Mouse (Mus musculus): ENCODE measurements around the gene Clpb.

The Clpb gene

GRCm38 (mm10) chr7:101726980-101727379, 63.5 kb downstream of the Clpb start:
- no peak for DNase-seq (ENCODE audit: low read depth)

GRCm38 (mm10) chr7:101732096-101732495, 68.7 kb downstream of the Clpb start:
- no peak for DNase-seq (ENCODE audit: low read depth)

- no peak for DNase-seq (ENCODE audit: low read depth)
Observed at GRCm38 (mm10) chr7:101733042-101733441, 69.6 kb downstream of the Clpb start.

- DNase-seq (ENCODE audit: low read depth): no peak
Observed at GRCm38 (mm10) chr7:101735297-101735696, 71.9 kb downstream of the Clpb start.

GRCm38 (mm10) chr7:101737735-101738134, 74.3 kb downstream of the Clpb start:
- no peak for DNase-seq (ENCODE audit: low read depth)

GRCm38 (mm10) chr7:101739602-101740001, 76.2 kb downstream of the Clpb start:
- DNase-seq (ENCODE audit: low read depth): no peak

GRCm38 (mm10) chr7:101743487-101743886, 80.1 kb downstream of the Clpb start:
- DNase-seq (ENCODE audit: low read depth): no peak

- DNase-seq (ENCODE audit: low read depth): no peak
Observed at GRCm38 (mm10) chr7:101746559-101747334, 83.3 kb downstream of the Clpb start.

- no peak for DNase-seq (ENCODE audit: low read depth)
Observed at GRCm38 (mm10) chr7:101750268-101750667, 86.8 kb downstream of the Clpb start.

- DNase-seq (ENCODE audit: low read depth): no peak
Observed at GRCm38 (mm10) chr7:101752346-101752745, 88.9 kb downstream of the Clpb start.

- DNase-seq (ENCODE audit: low read depth): no peak
Observed at GRCm38 (mm10) chr7:101753492-101753891, 90.1 kb downstream of the Clpb start.

GRCm38 (mm10) chr7:101754416-101754815, 91.0 kb downstream of the Clpb start:
- no peak for DNase-seq (ENCODE audit: low read depth)

GRCm38 (mm10) chr7:101755301-101755700, 91.9 kb downstream of the Clpb start:
- no peak for DNase-seq (ENCODE audit: low read depth)

- DNase-seq (ENCODE audit: low read depth): no peak
Observed at GRCm38 (mm10) chr7:101761899-101762780, 98.7 kb downstream of the Clpb start.

GRCm38 (mm10) chr7:101767335-101767907, 104.0 kb downstream of the Clpb start:
- no peak for DNase-seq (ENCODE audit: low read depth)

GRCm38 (mm10) chr7:101770051-101770450, 106.6 kb downstream of the Clpb start:
- no peak for DNase-seq (ENCODE audit: low read depth)

- no peak for DNase-seq (ENCODE audit: low read depth)
Observed at GRCm38 (mm10) chr7:101771604-101772003, 108.2 kb downstream of the Clpb start.

- no peak for DNase-seq (ENCODE audit: low read depth)
Observed at GRCm38 (mm10) chr7:101772687-101773086, 109.3 kb downstream of the Clpb start.

GRCm38 (mm10) chr7:101777053-101777452, 113.6 kb downstream of the Clpb start:
- no peak for DNase-seq (ENCODE audit: low read depth)

- no peak for DNase-seq (ENCODE audit: low read depth)
Observed at GRCm38 (mm10) chr7:101817861-101818401, 154.5 kb downstream of the Clpb start, which contains the start of gene Phox2a. Phox2a (plus strand) TSS chr7:101818313.

GRCm38 (mm10) chr7:101820295-101821030, 157.0 kb downstream of the Clpb start:
- no peak for DNase-seq (ENCODE audit: low read depth)
